31 mouse cellular contexts compared by ENCODE assay signal in genomic region chr3:99245341-99245740, GRCm38 (mm10). TPM values are rescaled to one million over a fixed set of nuclear protein-coding genes. Genes with fewer than 3 reads are reported as not detected.
DNase-seq lines count a peak whose midpoint lies in the region; ATAC-seq and TF ChIP-seq lines count a peak whose summit lies in the region.
"Had no signal": no experiment of that assay in that cellular context is flagged by ENCODE, and none has a peak within 500 bp of the region (broad histone marks: within the 10 kb centered on the region; RNA-seq: fewer than 3 reads in every experiment).

No protein-coding gene starts in this region.

- H3K4me1 ChIP-seq in lung, embryonic 15.5 days = peaks cover 24% of the 10 kb centered on the region
- H3K4me1 ChIP-seq in limb, embryonic 13.5 days = peaks cover 51% of the 10 kb centered on the region
- H3K4me1 ChIP-seq in forebrain, postnatal 0 days (ENCODE audit: insufficient read depth) = no peaks in the 10 kb centered on the region

- H3K27me3 ChIP-seq in lung, embryonic 15.5 days = peaks cover 100% of the 10 kb centered on the region
- H3K27me3 ChIP-seq in limb, embryonic 13.5 days = peaks cover 58% of the 10 kb centered on the region
- H3K27me3 ChIP-seq in forebrain, postnatal 0 days (ENCODE audit: insufficient read depth, low read length) = peaks cover 86% of the 10 kb centered on the region

- DNase-seq in lung, postnatal 4 days = no peak
- DNase-seq in fat pad, adult 2 months (ENCODE audit: extremely low read depth, low read depth, low spot score) = peak; percentile 42
- DNase-seq in gonadal fat pad, adult 2 months (ENCODE audit: low read depth) = peak; percentile 20
- DNase-seq in cerebellum, adult 18-20 months = no peak
- DNase-seq in heart, adult 18-20 months = no peak
- no peak for DNase-seq in forebrain, postnatal 0 days
- DNase-seq: adrenal gland, adult 2 months; adrenal gland, postnatal 14 days; cerebellum, adult 11 months; cerebellum, adult 8-10 months; cerebellum, postnatal 10 days; cerebellum, postnatal 36 days; embryo, embryonic 11 days; gastrocnemius, adult 2 months; gastrocnemius, postnatal 14 days; heart, postnatal 10 days; heart, postnatal 36 days had no signal

- H3K9ac ChIP-seq in lung, embryonic 15.5 days = no peak overlapping the region
- no peak overlapping the region for H3K9ac ChIP-seq in limb, embryonic 13.5 days
- no peak overlapping the region for H3K9ac ChIP-seq in forebrain, postnatal 0 days
- H3K9ac ChIP-seq: embryonic facial prominence, embryonic 13.5 days; forebrain, embryonic 13.5 days; heart, embryonic 12.5 days; heart, embryonic 15.5 days; hindbrain, embryonic 15.5 days had no signal

- H3K4me3 ChIP-seq in lung, embryonic 15.5 days = no peak overlapping the region
- H3K4me3 ChIP-seq in limb, embryonic 13.5 days = no peak overlapping the region
- H3K4me3 ChIP-seq in forebrain, postnatal 0 days (ENCODE audit: low read depth, low read length) = no peak overlapping the region
- H3K4me3 ChIP-seq: embryonic facial prominence, embryonic 10.5 days; embryonic facial prominence, embryonic 13.5 days; erythroblast, embryonic 14.5 days; forebrain, embryonic 10.5 days; forebrain, embryonic 13.5 days; gastrocnemius, adult 2 months; heart, embryonic 12.5 days; heart, embryonic 15.5 days; hindbrain, embryonic 10.5 days; hindbrain, embryonic 15.5 days had no signal

- H3K27ac ChIP-seq in lung, embryonic 15.5 days = no peak overlapping the region
- no peak overlapping the region for H3K27ac ChIP-seq in limb, embryonic 13.5 days
- no peak overlapping the region for H3K27ac ChIP-seq in forebrain, postnatal 0 days (ENCODE audit: low read depth, low read length)
- H3K27ac ChIP-seq: embryonic facial prominence, embryonic 10.5 days; embryonic facial prominence, embryonic 13.5 days; forebrain, embryonic 10.5 days; forebrain, embryonic 13.5 days; heart, embryonic 15.5 days; hindbrain, embryonic 10.5 days; hindbrain, embryonic 15.5 days had no signal

- no peaks in the 10 kb centered on the region for H3K9me3 ChIP-seq in lung, embryonic 15.5 days
- H3K9me3 ChIP-seq in limb, embryonic 13.5 days = no peaks in the 10 kb centered on the region
- no peaks in the 10 kb centered on the region for H3K9me3 ChIP-seq in forebrain, postnatal 0 days (ENCODE audit: low read length)
- H3K9me3 ChIP-seq: embryonic facial prominence, embryonic 10.5 days; embryonic facial prominence, embryonic 13.5 days; forebrain, embryonic 10.5 days; forebrain, embryonic 13.5 days; heart, embryonic 12.5 days; heart, embryonic 15.5 days; hindbrain, embryonic 10.5 days; hindbrain, embryonic 15.5 days had no signal

- no peak overlapping the region for H3K4me2 ChIP-seq in lung, embryonic 15.5 days
- H3K4me2 ChIP-seq in limb, embryonic 13.5 days (replicated peaks) = peak overlapping the region; percentile 25; the same call in 1 of the 2 replicates
- H3K4me2 ChIP-seq in forebrain, postnatal 0 days (ENCODE audit: low read depth) = no peak overlapping the region
- H3K4me2 ChIP-seq: embryonic facial prominence, embryonic 13.5 days; forebrain, embryonic 13.5 days; heart, embryonic 12.5 days; heart, embryonic 15.5 days; hindbrain, embryonic 15.5 days had no signal

- peak; percentile 62; the same call in 1 of the 2 replicates for ATAC-seq in lung, embryonic 15.5 days (ENCODE audit: borderline replicate concordance, extremely low read depth, low FRiP score, low TSS enrichment)
- ATAC-seq in limb, embryonic 13.5 days (ENCODE audit: low FRiP score, low read depth) = no peak
- no peak for ATAC-seq in forebrain, postnatal 0 days
- ATAC-seq: CD4-positive, CD25-positive, alpha-beta regulatory T cell, adult 4 months; forebrain, embryonic 13.5 days; forebrain, embryonic 16.5 days had no signal

- no peaks in the 10 kb centered on the region for H3K36me3 ChIP-seq in lung, embryonic 15.5 days
- H3K36me3 ChIP-seq in limb, embryonic 13.5 days = no peaks in the 10 kb centered on the region
- H3K36me3 ChIP-seq in forebrain, postnatal 0 days (ENCODE audit: insufficient read depth) = no peaks in the 10 kb centered on the region
- H3K36me3 ChIP-seq: embryonic facial prominence, embryonic 10.5 days; embryonic facial prominence, embryonic 13.5 days; forebrain, embryonic 10.5 days; heart, embryonic 12.5 days; heart, embryonic 15.5 days; hindbrain, embryonic 10.5 days; hindbrain, embryonic 15.5 days had no signal

- no peak for TF ChIP-seq CTCF in forebrain, postnatal 0 days (IDR thresholded peaks at IDR 0.05; ENCODE audit: low read depth)

- WGBS in lung, embryonic 15.5 days = 8% methylated on average over 3 of the region's 3 CpGs
- 8% methylated on average over 3 of the region's 3 CpGs for WGBS in limb, embryonic 13.5 days
- 9% methylated on average over 3 of the region's 3 CpGs for WGBS in forebrain, postnatal 0 days

RNA-seq across cellular contexts. Expression of gene Tbx15, which starts 5.2 kb away (rescaled TPM):
- 0.04 TPM in 1 of 2 replicates, not detected in the other for polyA plus RNA-seq in lung, embryonic 15.5 days (2015; fragmentation: Nextera tagmentation; extraction: Ambion mirVana)
- 0.19 TPM in 1 of 2 replicates, not detected in the other for polyA plus RNA-seq in gonadal fat pad, adult 2 months (2012; rRNA removed)
- polyA plus RNA-seq in limb, embryonic 13.5 days (2015; fragmentation: Nextera tagmentation; extraction: Ambion mirVana) = 26.3 and 28.0 TPM in 2 replicates
- total RNA-seq in heart, adult 18-20 months (2021) = under 1 TPM; 0.27 to 0.41 TPM
- 4.6 and 5.6 TPM in 2 replicates for total RNA-seq in forebrain, postnatal 0 days (2014; rRNA removed)
- polyA plus RNA-seq in forebrain, postnatal 0 days (2015; fragmentation: Nextera tagmentation; extraction: Ambion mirVana) = 0.50 and 0.67 TPM in 2 replicates
- total RNA-seq: granulocyte monocyte progenitor cell, adult 5-6 weeks had no signal
- polyA plus RNA-seq: CD4-positive, CD25-positive, alpha-beta regulatory T cell, adult 4 months; erythroblast, embryonic 14.5 days had no signal

Comparison
In these comparisons a context has a peak if more than half of its experiments do, and no peak if none do; other contexts are left out.
1. DNase-seq: peak in fat pad, adult 2 months (single experiment) and gonadal fat pad, adult 2 months (single experiment); none in lung, postnatal 4 days (0 of 2), cerebellum, adult 18-20 months (0 of 2), heart, adult 18-20 months (0 of 2) and forebrain, postnatal 0 days (single experiment).
2. RNA of gene Tbx15, which starts 5.2 kb away (polyA plus RNA-seq): 26.3 to 28.0 TPM in limb, embryonic 13.5 days; 0.50 to 0.67 TPM in forebrain, postnatal 0 days, 0.19 TPM in gonadal fat pad, adult 2 months and 0.04 TPM in lung, embryonic 15.5 days; every median in the first group is over 10 times any median in the second.